Mouse (Mus musculus) brain, embryonic 18.5 days (tissue): Measurements from ENCODE around the gene Mrps18c.

Experiments
- DNase-seq: peaks from one replicate; pipeline ENCODE4 v3.0.0-alpha.2; 2012; ENCODE audit warnings: low read depth, low spot score

Gene Mrps18c

GRCm38 (mm10) chr5:100826531-100826930 is 28.1 kb downstream of the Mrps18c start:
- no peak for DNase-seq

GRCm38 (mm10) chr5:100828701-100829100 is 30.3 kb downstream of the Mrps18c start:
- no peak for DNase-seq

GRCm38 (mm10) chr5:100832680-100833079 is 34.3 kb downstream of the Mrps18c start:
- DNase-seq: no peak

- no peak for DNase-seq
These were observed 35.4 kb downstream of the Mrps18c start for GRCm38 (mm10) chr5:100833841-100834240.

- no peak for DNase-seq
These were observed 37.6 kb downstream of the Mrps18c start for GRCm38 (mm10) chr5:100835862-100836538.

- no peak for DNase-seq
These were observed 39.5 kb downstream of the Mrps18c start for GRCm38 (mm10) chr5:100837907-100838306.

GRCm38 (mm10) chr5:100844485-100844884 is 46.1 kb downstream of the Mrps18c start:
- no peak for DNase-seq

GRCm38 (mm10) chr5:100845485-100845847 is 47.0 kb downstream of the Mrps18c start, which contains the start of gene Gpat3:
TSS of gene Gpat3 (plus strand) at chr5:100845713.
- DNase-seq: no peak

GRCm38 (mm10) chr5:100845848-100846598 is 47.6 kb downstream of the Mrps18c start:
- no peak for DNase-seq

GRCm38 (mm10) chr5:100846599-100846920 is 48.1 kb downstream of the Mrps18c start:
- DNase-seq: no peak

- no peak for DNase-seq
These were observed 48.7 kb downstream of the Mrps18c start for GRCm38 (mm10) chr5:100847143-100847542.

GRCm38 (mm10) chr5:100853963-100854362 is 55.5 kb downstream of the Mrps18c start:
- no peak for DNase-seq
